Mouse (Mus musculus) midbrain, embryonic 11.5 days (tissue): ENCODE measurements at regions not wholly inside any gene's neighbourhood (a gene's known extent, or its start where the extent isn't known, plus 50 kb on each side); places are given as distances from the start of the nearest gene placed in this dataset.

ENCODE experiments used
- ATAC-seq: fragments of 200-750 bp; cut with Nextera tagmentation; 2 replicates; pipeline ENCODE4 v1.8.0; 2017; ENCODE audit warnings: moderate TSS enrichment, moderate library complexity; ENCODE audit not compliant: low FRiP score
- DNase-seq: peaks from one replicate; pipeline ENCODE4 v3.0.0; 2015; ENCODE audit warnings: low spot score; ENCODE audit errors: missing footprints
- H3K27ac ChIP-seq: fragments of 300-500 bp; sonication (generic); 2 replicates; pipeline ENCODE4 v1.5.1; 2014; ENCODE audit warnings: low read depth, low read length
- H3K27me3 ChIP-seq: fragments of 300-500 bp; sonication (generic); 2 replicates; pipeline ENCODE4 v1.6.1; 2014; ENCODE audit warnings: mild to moderate bottlenecking, low read length, moderate library complexity, mixed read lengths; ENCODE audit not compliant: control insufficient read depth, insufficient read depth
- H3K36me3 ChIP-seq: fragments of 300-500 bp; sonication (generic); 2 replicates; pipeline ENCODE4 v1.6.1; 2014; ENCODE audit warnings: mild to moderate bottlenecking, low read length, moderate library complexity, mixed read lengths; ENCODE audit not compliant: control insufficient read depth, insufficient read depth
- H3K4me1 ChIP-seq: fragments of 300-500 bp; sonication (generic); 2 replicates; pipeline ENCODE4 v1.6.1; 2014; ENCODE audit warnings: low read length; ENCODE audit not compliant: control insufficient read depth, insufficient read depth
- H3K4me2 ChIP-seq: fragments of 300-500 bp; sonication (generic); 2 replicates; pipeline ENCODE4 v1.6.1; 2014; ENCODE audit warnings: mild to moderate bottlenecking, moderate library complexity
- H3K4me3 ChIP-seq: fragments of 300-500 bp; sonication (generic); 2 replicates; pipeline ENCODE4 v1.5.1; 2014; ENCODE audit warnings: low read depth, low read length
- H3K9ac ChIP-seq: fragments of 300-500 bp; sonication (generic); 2 replicates; pipeline ENCODE4 v1.6.1; 2014; ENCODE audit warnings: low read length
- H3K9me3 ChIP-seq: fragments of 300-500 bp; sonication (generic); 2 replicates; pipeline ENCODE4 v1.6.1; 2016; ENCODE audit warnings: low read length; ENCODE audit not compliant: control insufficient read depth
- WGBS: fragments of 180-500 bp; shearing (Covaris S2); extraction: QIAGEN DNeasy Blood & Tissue Kit; methylation state at CpG from one replicate; pipeline ENCODE4 v1.1.7; 2014; 5-methylcytosine and 5-hydroxymethylcytosine counted together

GRCm38 (mm10) chr9:117967080-117967479 is 73.2 kb upstream of the Azi2 start:
- 80% methylated on average over 2 of the region's 2 CpGs for WGBS
- Histone ChIP-seq H3K27ac (no peak overlapping the region), H3K4me1 (no peaks in the 10 kb centered on the region), H3K36me3 (no peaks in the 10 kb centered on the region), H3K27me3 (no peaks in the 10 kb centered on the region), H3K9ac (no peak overlapping the region), H3K4me2 (no peak overlapping the region), H3K4me3 (no peak overlapping the region), H3K9me3 (peaks cover 2% of the 10 kb centered on the region; the same call in 1 of the 2 replicates)
- no peak for DNase-seq
- no peak for ATAC-seq

- no peak overlapping the region for H3K4me2 ChIP-seq
- H3K9ac ChIP-seq = no peak overlapping the region
- no peaks in the 10 kb centered on the region for H3K36me3 ChIP-seq
- no peak overlapping the region for H3K4me3 ChIP-seq
- 66% methylated on average over 10 of the region's 10 CpGs for WGBS
- no peaks in the 10 kb centered on the region for H3K9me3 ChIP-seq
- no peak for DNase-seq
- H3K27me3 ChIP-seq = no peaks in the 10 kb centered on the region
- peak; percentile 50 for ATAC-seq
- H3K4me1 ChIP-seq = no peaks in the 10 kb centered on the region
- no peak overlapping the region for H3K27ac ChIP-seq
Measured at GRCm38 (mm10) chr9:117966326-117966989, 73.8 kb upstream of the Azi2 start.

GRCm38 (mm10) chr9:117962088-117963030 is 77.9 kb upstream of the Azi2 start:
- Histone ChIP-seq H3K4me3 (no peak overlapping the region), H3K4me2 (no peak overlapping the region), H3K9me3 (no peaks in the 10 kb centered on the region), H3K9ac (no peak overlapping the region), H3K4me1 (no peaks in the 10 kb centered on the region), H3K36me3 (no peaks in the 10 kb centered on the region), H3K27me3 (no peaks in the 10 kb centered on the region), H3K27ac (no peak overlapping the region)
- DNase-seq (no peak), ATAC-seq (no peak)
- 69% methylated on average over 9 of the region's 9 CpGs for WGBS

- H3K4me1 ChIP-seq = peaks cover 7% of the 10 kb centered on the region
- H3K4me2 ChIP-seq = no peak overlapping the region
- H3K4me3 ChIP-seq = no peak overlapping the region
- H3K27ac ChIP-seq = no peak overlapping the region
- WGBS = 89% methylated on average over 2 of the region's 2 CpGs
- no peak for ATAC-seq
- H3K9me3 ChIP-seq = no peaks in the 10 kb centered on the region
- no peaks in the 10 kb centered on the region for H3K36me3 ChIP-seq
- no peak overlapping the region for H3K9ac ChIP-seq
- DNase-seq = no peak
- no peaks in the 10 kb centered on the region for H3K27me3 ChIP-seq
Measured at GRCm38 (mm10) chr9:117959845-117960244, 80.5 kb upstream of the Azi2 start.

GRCm38 (mm10) chr9:117957195-117957594 is 83.1 kb upstream of the Azi2 start:
- Histone ChIP-seq H3K36me3 (no peaks in the 10 kb centered on the region), H3K4me1 (peaks cover 7% of the 10 kb centered on the region), H3K9me3 (no peaks in the 10 kb centered on the region), H3K4me3 (no peak overlapping the region), H3K4me2 (no peak overlapping the region), H3K27ac (no peak overlapping the region), H3K9ac (no peak overlapping the region), H3K27me3 (no peaks in the 10 kb centered on the region)
- ATAC-seq (no peak), DNase-seq (no peak)
- WGBS = 80% methylated on average over 2 of the region's 2 CpGs

- H3K36me3 ChIP-seq = no peaks in the 10 kb centered on the region
- H3K4me3 ChIP-seq = no peak overlapping the region
- H3K9me3 ChIP-seq = no peaks in the 10 kb centered on the region
- H3K27me3 ChIP-seq = no peaks in the 10 kb centered on the region
- no peak overlapping the region for H3K9ac ChIP-seq
- WGBS = 39% methylated on average over 2 of the region's 2 CpGs
- H3K4me1 ChIP-seq = peaks cover 7% of the 10 kb centered on the region
- DNase-seq = no peak
- H3K27ac ChIP-seq = peak overlapping the region; percentile 35; the same call in 1 of the 2 replicates
- H3K4me2 ChIP-seq = no peak overlapping the region
- no peak for ATAC-seq
Measured at GRCm38 (mm10) chr9:117956691-117957090, 83.6 kb upstream of the Azi2 start.

GRCm38 (mm10) chr9:117927466-117927847 is 112.8 kb upstream of the Azi2 start:
- H3K4me2 ChIP-seq = no peak overlapping the region
- H3K27me3 ChIP-seq = no peaks in the 10 kb centered on the region
- H3K36me3 ChIP-seq = no peaks in the 10 kb centered on the region
- ATAC-seq (no peak), DNase-seq (no peak)
- 87% methylated on average over 7 of the region's 7 CpGs for WGBS
- H3K27ac ChIP-seq = no peak overlapping the region
- no peak overlapping the region for H3K4me3 ChIP-seq
- no peaks in the 10 kb centered on the region for H3K4me1 ChIP-seq
- no peak overlapping the region for H3K9ac ChIP-seq
- no peaks in the 10 kb centered on the region for H3K9me3 ChIP-seq

- Histone ChIP-seq H3K4me1 (no peaks in the 10 kb centered on the region), H3K4me2 (no peak overlapping the region), H3K9ac (no peak overlapping the region), H3K4me3 (no peak overlapping the region), H3K9me3 (no peaks in the 10 kb centered on the region), H3K27ac (no peak overlapping the region), H3K36me3 (no peaks in the 10 kb centered on the region), H3K27me3 (no peaks in the 10 kb centered on the region)
- no peak for DNase-seq
- no peak for ATAC-seq
- 87% methylated on average over 5 of the region's 5 CpGs for WGBS
Measured at GRCm38 (mm10) chr9:117926700-117927465, 113.4 kb upstream of the Azi2 start.

- no peak for ATAC-seq
- no peak overlapping the region for H3K9ac ChIP-seq
- H3K9me3 ChIP-seq = no peaks in the 10 kb centered on the region
- H3K27ac ChIP-seq = no peak overlapping the region
- H3K36me3 ChIP-seq = no peaks in the 10 kb centered on the region
- H3K4me3 ChIP-seq = no peak overlapping the region
- no peaks in the 10 kb centered on the region for H3K27me3 ChIP-seq
- DNase-seq = no peak
- H3K4me2 ChIP-seq = no peak overlapping the region
- H3K4me1 ChIP-seq = no peaks in the 10 kb centered on the region
- 59% methylated on average over 4 of the region's 4 CpGs for WGBS
Measured at GRCm38 (mm10) chr9:117922992-117923391, 117.3 kb upstream of the Azi2 start.
